Mouse (Mus musculus) hindlimb bud, embryonic 11.5 days (tissue): ENCODE results near the gene Rfc5.
"Not testable (repeated sequence)": the region's sequence is repeated elsewhere in the genome, so short reads cannot be mapped to it uniquely, and the experiment has no call there.

Source experiments
- DNase-seq: peaks from one replicate; pipeline ENCODE4 v3.0.0-alpha.2; 2012; ENCODE audit warnings: low read depth, low spot score; ENCODE audit errors: extremely low spot score

Gene Rfc5

DNA sequence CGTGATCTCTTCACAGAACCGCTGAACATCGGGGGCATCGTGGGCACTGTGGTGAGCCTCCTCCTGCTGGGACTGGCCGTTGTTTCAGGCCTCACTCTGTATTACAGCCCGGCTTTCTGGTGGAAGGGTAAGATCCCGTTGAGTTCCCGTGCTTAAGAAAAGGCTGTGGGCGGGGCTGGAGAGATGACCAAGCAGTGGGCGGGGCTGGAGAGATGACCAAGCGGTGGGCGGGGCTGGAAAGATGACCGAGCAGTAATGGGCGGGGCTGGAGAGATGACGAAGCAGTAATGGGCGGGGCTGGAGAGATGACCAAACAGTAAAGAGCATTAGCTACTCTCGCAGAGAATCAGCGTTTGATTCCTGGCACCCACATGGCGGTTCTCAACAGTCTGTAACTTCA lies 40.6 kb downstream of the Rfc5 start:
- DNase-seq = no peak

DNA sequence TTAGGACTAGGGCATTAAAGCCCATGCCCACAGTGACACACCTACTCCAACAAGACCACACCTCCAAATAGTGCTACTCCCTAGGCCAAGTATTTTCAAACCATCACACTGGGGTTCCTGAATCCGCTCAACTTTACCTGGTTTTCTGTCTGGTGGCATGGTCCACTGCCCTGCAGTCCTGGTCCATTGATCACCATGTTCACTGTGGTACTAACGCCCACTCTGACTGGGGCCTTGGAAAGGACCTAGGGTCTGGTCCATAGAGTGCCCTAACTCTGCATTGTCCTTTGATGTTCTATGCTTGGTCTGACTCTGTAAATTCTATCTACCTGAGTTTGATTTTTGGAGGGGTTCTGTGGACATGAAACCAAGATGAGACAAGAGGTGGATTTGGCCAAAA lies 41.0 kb downstream of the Rfc5 start:
- DNase-seq = no peak

DNA sequence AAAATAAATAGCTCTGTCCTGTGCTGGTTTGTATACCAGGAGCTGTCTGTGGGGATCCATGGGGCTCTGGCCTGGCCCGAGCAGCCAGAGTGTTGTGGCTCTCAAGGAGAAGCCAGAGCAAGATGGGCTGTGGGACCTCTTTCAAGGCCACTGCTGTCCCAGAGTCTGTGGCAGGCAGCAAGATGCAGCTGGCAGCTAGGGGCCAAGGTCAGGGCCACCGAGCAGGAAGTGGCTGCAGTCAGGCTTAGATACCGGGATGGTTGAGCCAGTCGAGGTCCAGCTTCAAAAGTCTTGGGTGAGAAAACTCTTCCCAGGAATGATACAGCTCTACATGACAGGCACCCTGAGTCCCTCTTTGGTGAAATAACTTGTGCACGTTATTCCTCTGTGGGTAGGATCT lies 41.8 kb downstream of the Rfc5 start:
- DNase-seq = no peak

DNA sequence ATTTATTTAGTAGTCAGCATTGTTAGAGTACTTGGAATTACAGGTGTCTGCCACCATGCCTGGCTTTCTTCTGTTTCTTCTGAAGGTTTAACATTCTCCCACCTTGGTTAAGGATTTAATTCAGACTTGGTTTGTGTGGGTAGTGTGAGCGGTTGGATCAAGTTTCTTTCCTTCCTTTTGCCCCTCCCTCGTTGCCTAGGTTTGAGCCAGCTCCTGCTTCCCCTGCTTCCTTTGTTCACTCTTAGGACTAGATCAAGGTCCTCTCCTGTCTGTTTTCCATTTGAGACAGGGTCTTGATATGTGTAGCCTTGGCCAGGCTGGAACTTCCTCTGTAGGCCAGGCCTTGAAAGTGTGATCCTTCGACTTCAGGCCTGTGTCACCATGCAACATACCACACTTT lies 42.6 kb downstream of the Rfc5 start:
- no peak for DNase-seq

DNA sequence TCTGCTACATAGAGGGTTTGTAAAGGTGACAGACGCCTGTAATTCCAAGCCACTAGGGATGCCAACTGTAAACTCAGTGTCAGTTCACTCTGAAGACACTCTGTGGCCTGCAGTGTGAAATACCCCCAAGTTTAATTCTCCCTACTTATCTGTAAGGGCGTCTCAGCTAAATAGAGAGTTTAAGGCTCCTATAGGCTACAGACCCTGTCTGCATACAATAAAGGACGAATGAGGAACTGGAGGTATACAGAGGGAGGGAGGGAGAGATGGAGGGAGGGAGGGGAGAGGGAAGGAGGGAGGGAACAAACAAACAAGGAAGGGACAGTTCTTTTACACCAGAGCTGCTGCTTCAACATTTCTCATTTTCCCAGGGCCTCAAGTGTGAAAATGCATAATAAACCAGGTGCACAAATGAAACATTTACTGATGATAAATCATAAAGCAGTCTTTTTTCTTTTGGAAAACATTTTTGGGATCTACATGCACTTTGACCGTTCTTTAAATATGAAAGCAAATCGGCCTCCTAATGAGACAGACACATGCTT lies 43.3 kb downstream of the Rfc5 start:
- DNase-seq = no peak

DNA sequence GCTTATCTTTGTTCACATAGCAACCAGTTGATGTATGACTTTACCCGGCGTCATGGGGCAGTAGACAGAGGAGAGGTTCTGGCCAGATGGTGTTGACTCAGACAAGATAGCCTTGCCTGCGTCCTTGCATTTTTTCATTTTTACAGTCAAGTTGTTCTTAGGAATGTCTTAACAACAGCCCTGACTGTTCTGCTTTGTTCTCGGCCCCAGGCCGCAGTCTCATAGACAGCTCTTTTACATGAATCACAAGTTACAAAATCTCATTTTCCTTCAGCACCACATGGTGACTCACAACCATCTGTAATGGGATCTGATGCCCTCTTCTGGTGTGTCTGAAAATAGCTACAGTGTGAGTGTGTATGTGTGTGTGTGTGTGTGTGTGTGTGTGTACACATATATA lies 44.4 kb downstream of the Rfc5 start:
- not testable (repeated sequence) for DNase-seq

DNA sequence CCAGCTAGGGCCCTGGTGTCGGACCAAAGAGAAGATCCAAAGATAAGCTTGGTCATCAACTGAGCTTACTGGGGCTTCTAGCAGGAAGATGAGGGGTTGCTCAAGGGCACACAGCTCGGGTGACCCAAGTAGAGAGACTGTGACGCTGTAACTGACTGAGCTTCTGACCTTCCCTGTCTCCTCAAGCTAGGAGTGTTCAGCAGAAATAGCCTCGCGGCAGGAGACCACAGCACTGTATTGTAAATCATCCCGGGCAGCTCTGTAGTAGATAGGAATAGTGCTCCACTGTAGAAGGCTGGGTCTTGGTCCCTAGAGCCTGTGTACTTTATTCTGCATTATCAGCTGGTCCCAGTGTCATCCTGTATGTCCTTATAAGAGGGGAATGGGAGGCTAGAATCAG lies 47.0 kb downstream of the Rfc5 start:
- no peak for DNase-seq

DNA sequence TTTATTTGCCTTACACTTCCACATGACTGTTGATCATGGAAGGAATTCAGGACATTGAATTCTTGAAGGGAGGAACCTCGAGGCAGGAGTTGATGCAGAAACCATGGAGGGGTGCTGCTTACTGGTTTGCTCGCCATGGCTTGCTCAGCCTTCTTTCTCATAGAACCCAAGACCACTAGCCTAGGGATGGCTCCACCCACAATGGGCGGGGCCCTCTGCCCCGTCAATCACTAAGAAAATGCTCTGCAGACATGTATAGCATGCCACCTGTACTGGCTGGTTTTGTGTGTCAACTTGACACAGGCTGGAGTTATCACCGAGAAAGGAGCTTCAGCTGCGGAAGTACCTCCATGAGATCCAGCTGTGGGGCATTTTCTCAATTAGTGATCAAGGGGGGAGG lies 48.8 kb downstream of the Rfc5 start:
- DNase-seq = no peak

DNA sequence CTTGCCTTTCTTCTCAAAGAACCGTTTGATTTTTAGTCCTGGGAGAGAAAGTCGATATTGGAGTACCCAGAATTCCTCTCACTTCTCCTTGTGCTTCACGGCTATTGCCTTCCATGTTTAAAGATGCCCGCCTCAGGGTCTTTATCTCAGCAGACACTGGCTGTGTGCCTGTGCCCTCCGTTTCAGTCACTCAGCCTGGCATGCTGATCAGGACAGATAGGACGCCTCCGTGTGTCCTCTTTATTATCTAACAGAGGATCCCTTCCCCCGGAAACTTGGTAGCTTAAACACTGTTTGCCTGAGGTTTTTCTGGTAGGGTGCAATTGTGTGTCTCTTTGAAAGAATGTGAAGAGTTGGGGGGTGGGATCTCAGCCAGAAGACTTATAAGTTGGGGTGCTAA lies 50.3 kb downstream of the Rfc5 start:
- no peak for DNase-seq

DNA sequence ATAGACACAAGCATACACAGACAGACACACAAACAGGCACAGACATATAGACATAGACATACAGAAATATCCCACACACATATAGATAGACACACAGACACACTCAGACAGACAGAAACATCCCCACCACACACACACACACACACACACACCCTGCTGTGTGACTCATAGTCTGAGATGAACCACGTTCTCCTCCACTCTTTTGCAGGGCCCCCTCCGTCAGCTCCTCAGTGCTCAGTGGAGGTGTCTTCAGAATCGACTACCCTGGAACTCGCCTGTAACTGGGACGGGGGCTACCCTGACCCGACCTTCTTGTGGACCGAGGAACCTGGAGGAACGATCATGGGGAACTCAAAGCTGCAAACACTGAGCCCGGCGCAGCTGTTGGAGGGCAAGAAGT lies 50.8 kb downstream of the Rfc5 start:
- DNase-seq = no peak

DNA sequence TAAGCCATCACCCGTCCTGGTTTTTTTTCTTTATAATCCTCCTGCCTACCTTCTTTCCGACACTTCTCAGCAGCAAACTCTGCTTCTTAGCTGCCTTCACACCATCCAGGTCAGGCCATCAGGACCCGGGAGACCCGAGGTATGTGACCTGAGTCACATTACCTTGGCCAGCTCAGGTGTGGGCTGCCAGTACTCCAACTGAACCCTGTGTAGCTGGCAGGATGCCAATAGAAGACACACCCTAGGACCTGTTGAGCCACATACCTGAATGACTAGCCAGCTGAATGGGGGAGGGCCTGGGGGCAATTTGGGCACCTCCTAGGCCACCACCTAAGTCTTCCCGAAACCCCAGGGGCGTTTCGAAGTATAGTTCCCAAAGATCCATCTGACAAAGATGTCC lies 58.4 kb downstream of the Rfc5 start:
- no peak for DNase-seq
